27 mouse cellular contexts compared by ENCODE assay signal in the genomic region with DNA sequence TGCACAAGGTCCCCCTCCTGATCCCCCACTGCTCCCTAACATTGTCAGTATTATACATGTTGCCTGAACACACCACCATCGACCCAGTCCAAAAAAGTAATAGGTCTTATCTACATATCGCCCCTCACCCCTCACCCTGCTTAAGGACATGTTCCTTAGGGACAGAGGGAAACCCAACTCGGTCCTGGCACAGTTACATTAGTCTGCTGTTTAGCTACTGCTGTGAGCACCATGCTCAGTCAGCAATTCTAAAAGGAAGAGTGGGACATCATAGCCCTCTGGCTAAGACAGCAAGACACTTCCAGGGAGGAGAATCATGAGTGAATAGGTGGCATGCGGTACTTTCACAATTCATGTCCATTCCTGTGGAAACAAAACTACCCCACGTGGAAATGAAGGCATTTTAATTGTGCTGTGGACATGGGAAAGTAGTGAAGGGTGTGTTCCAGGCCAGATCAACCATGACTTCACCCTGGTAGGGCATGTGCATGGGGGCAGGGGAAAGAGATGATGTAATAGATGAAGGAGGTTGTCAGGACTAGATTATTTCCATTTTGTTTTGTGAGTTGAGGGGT.
A peak's percentile ranks its signal among the peaks of the same experiment; 100 is the strongest.
DNase-seq lines count a peak whose midpoint lies in the region; ATAC-seq and TF ChIP-seq lines count a peak whose summit lies in the region.
"Had no signal": no experiment of that assay in that cellular context is flagged by ENCODE, and none has a peak within 500 bp of the region (broad histone marks: within the 10 kb centered on the region; RNA-seq: fewer than 3 reads in every experiment).

No protein-coding gene starts in this region.

- no peak overlapping the region for H3K27ac ChIP-seq in kidney, adult 2 months (ENCODE audit: insufficient read depth, low read depth, low read length)
- H3K27ac ChIP-seq: embryonic facial prominence, embryonic 12.5 days; embryonic facial prominence, embryonic 15.5 days; heart, adult 2 months; heart, embryonic 15.5 days; hindbrain, embryonic 14.5 days; hindbrain, postnatal 0 days had no signal

- ATAC-seq in cerebellum, adult (ENCODE audit: insufficient number of reproducible peaks, low FRiP score, low TSS enrichment) = no peak
- ATAC-seq: forebrain, embryonic 14.5 days; hindbrain, postnatal 0 days; inflammation-experienced regulatory T-cells, adult 6 months; intestine, embryonic 16.5 days had no signal

- TF ChIP-seq POLR2A in kidney, adult 2 months (IDR thresholded peaks at IDR 0.05; ENCODE audit: low read depth, low read length) = no peak

- DNase-seq in gastrocnemius, adult 18-20 months (ENCODE audit: low spot score) = peak; percentile 47
- no peak for DNase-seq in gastrocnemius, postnatal 4 days (ENCODE audit: low spot score in 2 of 2)
- DNase-seq in kidney, adult 2 months = peak; percentile 16
- DNase-seq in kidney, adult 9 months = no peak
- DNase-seq in skeletal muscle tissue, adult 2 months (ENCODE audit: low read depth, low spot score) = peak; percentile 73
- DNase-seq: adrenal gland, postnatal 10 days; adrenal gland, postnatal 36 days; cerebellum, adult 11 months; cerebellum, adult 2 months; cerebellum, adult 9-11 months; cerebellum, postnatal 25 days; gastrocnemius, postnatal 25 days; heart, adult 2 months; heart, postnatal 10 days; heart, postnatal 36 days; kidney, adult 18-20 months had no signal

- no peaks in the 10 kb centered on the region for H3K27me3 ChIP-seq in kidney, adult 2 months (replicated peaks; ENCODE audit: control insufficient read depth, insufficient read depth, low read length)
- H3K27me3 ChIP-seq: embryonic facial prominence, embryonic 12.5 days; embryonic facial prominence, embryonic 15.5 days; heart, embryonic 12.5 days; heart, embryonic 15.5 days had no signal

- no peak for TF ChIP-seq CTCF in kidney, adult 2 months (conservative IDR thresholded peaks at IDR 0.05; ENCODE audit: insufficient read depth, insufficient read length, low read depth, low read length)

- WGBS in kidney, adult 2 months = 50% methylated on average over 5 of the region's 5 CpGs

- H3K4me1 ChIP-seq in kidney, adult 2 months (ENCODE audit: control insufficient read depth, insufficient read depth, low read length) = no peaks in the 10 kb centered on the region; the same call in 1 of the 2 replicates
- H3K4me1 ChIP-seq: embryonic facial prominence, embryonic 12.5 days had no signal

- H3K36me3 ChIP-seq in kidney, adult 2 months (ENCODE audit: control insufficient read depth, insufficient read depth, low read length) = no peaks in the 10 kb centered on the region
- H3K36me3 ChIP-seq: embryonic facial prominence, embryonic 12.5 days; embryonic facial prominence, embryonic 15.5 days; G1E; heart, embryonic 12.5 days; heart, embryonic 15.5 days had no signal

- H3K4me3 ChIP-seq in kidney, adult 2 months (ENCODE audit: insufficient read depth, low read depth, low read length) = no peak overlapping the region
- H3K4me3 ChIP-seq: embryonic facial prominence, embryonic 12.5 days; embryonic facial prominence, embryonic 15.5 days; heart, adult 2 months; heart, embryonic 12.5 days; heart, embryonic 15.5 days had no signal

Comparison
In these comparisons a context has a peak if more than half of its experiments do, and no peak if none do; other contexts are left out.
1. DNase-seq: peak in gastrocnemius, adult 18-20 months (single experiment), kidney, adult 2 months (single experiment) and skeletal muscle tissue, adult 2 months (single experiment); none in gastrocnemius, postnatal 4 days (0 of 2) and kidney, adult 9 months (single experiment).